Mouse (Mus musculus): ENCODE measurements at regions not wholly inside any gene's neighbourhood (a gene's known extent, or its start where the extent isn't known, plus 50 kb on each side); places are given as distances from the start of the nearest gene placed in this dataset.

- TF ChIP-seq POLR2A (IDR thresholded peaks at IDR 0.05; ENCODE audit: low read depth, low read length), result no peak
- TF ChIP-seq CTCF (IDR thresholded peaks at IDR 0.05; ENCODE audit: extremely low read depth, insufficient read depth, insufficient read length, insufficient replicate concordance), result no peak
Observed at GRCm38 (mm10) chr9:71015942-71016341, 63.9 kb upstream of the Lipc start.
